Mouse (Mus musculus) v-Abl transformed pro-B cells (cell line): ENCODE results near the gene Gnat2.

ENCODE experiments used
- in situ Hi-C, 2 experiments: fragments of 400-800 bp; cut with MboI; formaldehyde crosslinking; loops; one replicate each; pipeline ENCODE4 v1.15.1; 2025; ENCODE audit not compliant: unreplicated experiment in 2 of 2

Gene Gnat2

DNA sequence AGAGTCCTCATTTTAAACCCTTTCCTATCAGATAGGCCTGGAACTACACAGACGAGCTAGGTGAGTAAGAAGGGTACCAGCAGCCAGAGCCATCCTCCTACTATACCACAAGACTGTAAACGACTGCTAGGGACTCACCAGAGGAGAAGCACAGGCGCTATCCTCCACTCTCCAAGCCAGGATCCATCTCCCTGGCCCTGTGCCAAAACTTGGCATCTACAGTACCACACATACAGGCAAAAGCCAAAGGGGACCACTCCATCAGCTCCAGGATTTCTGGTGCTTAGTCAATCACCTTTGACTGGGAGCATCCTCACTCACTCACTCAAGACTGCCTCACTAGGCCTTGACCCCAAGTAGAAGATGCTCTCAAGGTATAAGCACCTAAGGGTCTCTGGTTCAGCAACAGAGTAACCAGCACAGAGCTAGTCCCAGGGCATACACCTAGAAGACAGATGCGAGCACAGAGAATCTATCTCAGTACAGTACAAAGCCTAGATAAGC, 8.6 kb upstream of the Gnat2 start:
- in situ Hi-C loops, result no loop called here

DNA sequence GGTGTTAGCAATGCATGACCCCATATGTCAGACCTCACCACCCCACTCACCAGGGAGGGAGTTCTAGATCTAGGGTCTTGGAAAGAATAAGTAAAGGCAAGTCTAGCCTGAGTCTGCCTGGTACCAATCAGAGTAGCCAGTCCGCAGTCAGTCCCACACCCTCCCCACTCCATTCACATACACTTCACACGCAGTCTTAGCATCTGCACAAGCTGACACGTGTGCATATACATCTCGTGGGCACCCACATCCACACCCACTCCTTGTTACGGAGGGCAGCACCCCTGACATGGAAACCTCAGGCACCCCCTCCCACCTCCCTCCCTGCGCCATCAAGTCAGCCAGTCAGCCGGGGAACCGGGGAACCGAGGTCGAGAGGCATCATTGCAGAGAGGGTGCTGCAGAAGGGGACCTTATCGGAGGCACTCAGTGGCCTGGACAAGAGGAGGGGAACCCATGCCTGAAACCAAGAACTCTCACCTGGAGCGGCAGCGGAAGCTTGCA, 7.8 kb upstream of the Gnat2 start:
- in situ Hi-C loops, result no loop called here

GRCm38 (mm10) chr3:108085281-108085720, 7.3 kb upstream of the Gnat2 start:
- in situ Hi-C loops, result no loop called here

DNA sequence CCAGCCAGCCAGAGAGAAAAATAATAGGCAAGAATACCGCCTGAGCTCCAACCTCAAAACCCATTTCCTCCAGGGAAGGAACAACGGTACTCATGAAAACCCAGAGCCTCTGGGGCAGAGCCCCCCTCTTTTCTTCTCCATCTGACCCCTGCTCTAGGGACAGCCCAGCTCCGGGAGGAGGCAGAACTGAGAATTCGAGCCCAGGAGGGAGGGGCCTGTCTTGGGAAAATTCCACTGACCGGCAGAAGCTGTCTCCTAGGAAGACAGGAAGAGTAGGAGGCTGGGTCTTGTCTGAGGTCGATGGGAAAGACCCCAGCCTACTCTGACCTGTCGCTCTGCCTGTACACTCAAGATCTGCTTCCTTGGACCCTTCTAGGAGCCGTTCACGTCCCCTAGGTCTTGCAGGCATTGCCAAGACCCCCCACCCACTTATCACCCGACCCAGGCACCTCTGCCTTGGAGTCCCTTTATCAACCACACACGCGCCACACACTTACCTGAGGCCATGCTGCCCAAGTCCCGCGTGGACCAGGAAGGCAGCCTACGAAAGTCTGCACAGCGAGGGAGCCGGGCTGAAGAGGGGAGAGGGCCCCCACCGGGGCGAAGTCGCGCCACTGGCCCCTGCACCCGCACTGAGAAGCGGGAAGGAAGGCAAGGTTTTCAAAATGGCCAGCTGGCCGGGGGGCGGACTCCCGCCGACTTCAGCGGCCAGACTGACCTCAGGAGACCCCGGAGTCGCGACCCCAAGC, 6.7 kb upstream of the Gnat2 start:
- in situ Hi-C loops, result no loop called here

- in situ Hi-C loops, result no loop called here
Observed at GRCm38 (mm10) chr3:108086470-108086979, 6.1 kb upstream of the Gnat2 start, which contains the start of gene Ampd2. Gene Ampd2 (minus strand): TSS chr3:108086651.

DNA sequence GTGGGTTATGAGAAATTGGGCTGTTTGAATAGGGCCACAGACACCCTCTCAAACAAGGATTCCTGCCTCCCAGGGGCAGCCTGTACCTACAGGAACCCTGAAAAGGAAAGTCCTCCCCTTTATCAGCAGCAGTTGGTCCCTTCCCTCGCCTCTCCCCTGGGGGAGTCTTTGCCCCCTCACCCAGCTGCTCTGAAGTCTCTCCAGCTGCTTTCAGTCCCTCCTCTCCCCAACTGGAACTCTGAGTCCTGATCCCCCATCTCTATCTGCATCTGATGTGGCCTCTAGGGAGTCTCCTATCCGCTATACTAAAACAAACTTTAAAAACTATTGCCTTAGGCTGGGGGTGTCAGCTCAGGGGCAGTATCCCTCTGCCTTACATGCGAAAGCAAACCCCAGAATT, 5.3 kb upstream of the Gnat2 start:
- in situ Hi-C loops, result no loop called here

GRCm38 (mm10) chr3:108088842-108089380, 3.7 kb upstream of the Gnat2 start:
- in situ Hi-C loops, result no loop called here

DNA sequence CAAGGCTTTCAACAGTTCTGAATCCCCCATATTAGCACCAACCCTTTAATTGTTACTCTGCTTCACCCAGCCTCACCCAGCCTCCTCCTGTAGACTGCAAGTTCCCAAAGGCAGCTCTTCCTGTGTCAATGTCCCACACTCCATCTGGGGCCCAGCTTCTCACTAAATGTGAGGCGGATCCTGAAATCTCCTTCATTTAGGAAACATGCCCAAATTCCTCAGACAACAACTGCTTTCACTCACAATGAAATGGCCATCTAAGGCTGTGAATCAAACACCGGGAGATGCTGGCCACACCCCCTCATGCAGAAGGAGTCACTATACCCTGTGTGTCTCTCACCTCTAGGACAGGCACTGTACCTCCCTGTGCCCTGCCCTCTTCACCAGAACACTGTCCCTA, 2.7 kb upstream of the Gnat2 start:
- in situ Hi-C loops, result no loop called here

GRCm38 (mm10) chr3:108090561-108090960, 2.0 kb upstream of the Gnat2 start:
- in situ Hi-C loops, result no loop called here

GRCm38 (mm10) chr3:108092030-108092429, 559 bp upstream of the Gnat2 start:
- in situ Hi-C loops, result no loop called here

DNA sequence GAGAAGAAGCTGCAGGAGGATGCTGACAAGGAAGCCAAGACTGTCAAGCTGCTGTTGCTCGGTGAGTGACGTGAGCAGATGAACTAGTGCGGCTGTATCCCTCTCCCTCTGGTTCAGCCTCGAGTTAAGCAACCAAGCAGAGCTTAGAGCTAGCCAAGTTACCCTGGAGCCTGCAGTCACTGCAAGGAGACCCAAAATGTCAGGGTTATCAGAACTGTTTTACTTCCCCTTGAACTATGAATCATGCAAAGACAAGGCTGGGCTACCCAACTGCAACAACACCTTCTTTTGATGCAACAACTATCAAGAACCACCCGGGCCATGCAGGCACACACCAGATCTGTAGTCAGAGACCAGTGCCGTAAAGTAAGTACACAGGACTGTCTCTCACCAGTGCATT, 717 bp downstream of the Gnat2 start:
- in situ Hi-C loops, result no loop called here

DNA sequence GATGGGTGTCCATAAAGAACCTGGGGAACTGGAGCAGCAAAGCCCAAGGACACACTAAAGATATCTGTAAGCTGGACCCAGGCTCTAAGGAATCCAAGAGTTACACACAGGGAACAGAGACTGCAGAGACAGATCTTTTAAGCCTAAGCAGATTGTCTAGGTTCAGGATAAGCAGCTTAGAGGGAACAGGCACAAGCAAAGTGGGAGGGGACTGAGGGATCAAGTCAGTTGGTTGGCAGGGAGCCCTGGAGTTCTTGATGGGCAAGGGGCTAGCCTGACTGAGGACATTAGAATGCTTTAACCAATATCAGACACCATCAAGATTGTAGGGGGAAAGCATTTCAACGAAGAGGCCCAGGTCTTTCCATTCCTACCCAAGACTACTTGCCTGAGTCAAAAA, 1.6 kb downstream of the Gnat2 start:
- in situ Hi-C loops, result no loop called here

GRCm38 (mm10) chr3:108094976-108095760, 2.6 kb downstream of the Gnat2 start:
- in situ Hi-C loops, result no loop called here

DNA sequence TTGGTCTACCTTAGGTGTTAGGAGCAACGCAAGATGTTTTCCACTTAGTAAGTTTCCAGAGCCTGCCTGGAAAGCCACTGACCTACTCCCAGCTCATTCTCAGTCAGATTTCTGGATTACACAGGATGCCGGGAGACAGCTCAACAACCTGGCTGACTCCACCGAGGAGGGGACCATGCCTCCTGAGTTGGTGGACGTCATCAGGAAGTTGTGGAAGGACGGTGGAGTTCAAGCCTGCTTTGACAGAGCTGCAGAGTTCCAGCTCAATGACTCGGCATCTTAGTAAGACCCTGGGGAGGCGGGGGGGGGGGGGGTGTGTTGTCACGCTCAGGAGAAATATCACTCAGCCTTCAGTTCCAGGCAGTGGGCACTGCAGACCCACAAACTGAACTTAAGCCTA, 3.6 kb downstream of the Gnat2 start:
- in situ Hi-C loops, result no loop called here

- in situ Hi-C loops, result no loop called here
Observed at GRCm38 (mm10) chr3:108096726-108097125, 4.1 kb downstream of the Gnat2 start.

GRCm38 (mm10) chr3:108097656-108098055, 5.1 kb downstream of the Gnat2 start:
- in situ Hi-C loops, result no loop called here

- in situ Hi-C loops, result no loop called here
Observed at GRCm38 (mm10) chr3:108098316-108098715, 5.7 kb downstream of the Gnat2 start.

DNA sequence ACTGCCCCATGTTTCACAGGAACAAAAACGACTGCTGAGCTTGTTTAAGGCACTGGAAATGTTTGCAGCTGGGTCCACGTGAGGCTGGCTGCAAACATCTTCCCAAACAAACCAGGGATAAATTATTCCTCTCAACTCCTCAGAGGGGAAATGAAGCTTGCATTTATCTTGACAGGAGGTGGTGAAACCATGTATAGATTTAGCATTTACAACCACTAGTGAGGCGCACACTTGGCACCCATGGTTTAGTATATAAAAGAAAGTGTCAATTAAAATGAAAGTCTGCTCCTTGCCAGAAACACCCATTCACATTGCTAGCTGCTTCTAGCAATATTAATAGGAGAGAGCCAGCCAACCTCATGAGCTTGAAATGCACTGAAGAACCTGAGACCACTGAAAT, 9.0 kb downstream of the Gnat2 start:
- in situ Hi-C loops, result no loop called here

- in situ Hi-C loops, result no loop called here
Observed at GRCm38 (mm10) chr3:108102075-108102474, 9.5 kb downstream of the Gnat2 start.

GRCm38 (mm10) chr3:108105281-108105680, 12.7 kb downstream of the Gnat2 start:
- in situ Hi-C loops, result no loop called here

DNA sequence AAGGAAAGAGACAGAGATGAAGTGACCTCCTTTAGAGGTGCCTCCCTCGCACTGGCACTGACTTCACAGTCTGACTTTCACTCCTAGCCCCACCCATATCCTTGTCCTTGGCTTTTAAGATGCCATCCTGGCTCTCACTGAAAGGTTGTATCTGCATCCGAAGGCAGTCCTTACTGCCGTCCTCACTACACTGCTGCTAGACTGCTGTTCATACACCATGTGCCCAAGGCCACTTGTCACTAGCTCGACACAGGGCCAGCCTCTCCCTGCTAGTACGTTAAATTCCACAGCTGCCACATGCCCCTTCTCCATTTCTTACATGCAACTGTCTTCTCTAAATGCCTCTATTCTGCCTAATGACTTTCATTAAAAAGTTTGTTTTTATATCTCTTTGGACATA, 18.7 kb downstream of the Gnat2 start:
- in situ Hi-C loops, result no loop called here
